In genomic region chr7:4971068-4971467, GRCm38 (mm10) we compare ENCODE assay signal across 28 mouse cellular contexts. TPM values are rescaled to one million over a fixed set of nuclear protein-coding genes. Genes with fewer than 3 reads are reported as not detected.
DNase-seq lines count a peak whose midpoint lies in the region; ATAC-seq and TF ChIP-seq lines count a peak whose summit lies in the region.
"Had no signal": no experiment of that assay in that cellular context is flagged by ENCODE, and none has a peak within 500 bp of the region (broad histone marks: within the 10 kb centered on the region; RNA-seq: fewer than 3 reads in every experiment).

Sbk3 (minus strand) TSS chr7:4971168.

- no peaks in the 10 kb centered on the region for H3K27me3 ChIP-seq in forebrain, embryonic 10.5 days (ENCODE audit: poor library complexity, severe bottlenecking)
- H3K27me3 ChIP-seq in forebrain, embryonic 14.5 days (replicated peaks; ENCODE audit: control insufficient read depth, insufficient read depth, low read length) = no peaks in the 10 kb centered on the region
- no peaks in the 10 kb centered on the region for H3K27me3 ChIP-seq in lung, embryonic 14.5 days (ENCODE audit: insufficient read depth, low read length)
- H3K27me3 ChIP-seq: limb, embryonic 15.5 days; midbrain, embryonic 15.5 days; stomach, embryonic 15.5 days had no signal

- intact Hi-C loops in heart, postnatal 10 days (cut with DNase I) = no loop called here
- intact Hi-C loops in gastrocnemius, postnatal 36 days (cut with DNase I) = no loop called here

- no peak within 1 kb of the TSS for H3K9ac ChIP-seq in forebrain, embryonic 14.5 days (ENCODE audit: low read length)
- H3K9ac ChIP-seq in lung, embryonic 14.5 days = no peak within 1 kb of the TSS
- H3K9ac ChIP-seq: hindbrain, embryonic 13.5 days; limb, embryonic 15.5 days; midbrain, embryonic 15.5 days; stomach, embryonic 15.5 days had no signal

- H3K4me3 ChIP-seq in forebrain, embryonic 10.5 days = no peak within 1 kb of the TSS
- no peak within 1 kb of the TSS for H3K4me3 ChIP-seq in forebrain, embryonic 14.5 days (ENCODE audit: low read depth, low read length)
- no peak within 1 kb of the TSS for H3K4me3 ChIP-seq in lung, embryonic 14.5 days (ENCODE audit: low read depth, low read length)
- H3K4me3 ChIP-seq: hindbrain, embryonic 13.5 days; layer of hippocampus, adult 2 months; limb, embryonic 15.5 days; midbrain, embryonic 15.5 days; stomach, embryonic 15.5 days had no signal

- 0 out of 2 replicates have a peak within 1 kb of the TSS, but pooled peaks have one; percentile 37 for H3K27ac ChIP-seq in forebrain, embryonic 10.5 days
- no peak within 1 kb of the TSS for H3K27ac ChIP-seq in forebrain, embryonic 14.5 days (ENCODE audit: low read depth, low read length)
- peak within 1 kb of the TSS; percentile 15; the same call in 1 of the 2 replicates for H3K27ac ChIP-seq in lung, embryonic 14.5 days (ENCODE audit: low read depth)
- H3K27ac ChIP-seq: hindbrain, embryonic 13.5 days; layer of hippocampus, adult 2 months; limb, embryonic 15.5 days; midbrain, embryonic 15.5 days; stomach, embryonic 15.5 days had no signal

- no peak for DNase-seq in forebrain, embryonic 10.5 days (ENCODE audit: extremely low spot score, low spot score)
- no peak for DNase-seq in forebrain, embryonic 14.5 days (ENCODE audit: low spot score)
- DNase-seq in lung, embryonic 14.5 days = no peak
- DNase-seq in lung, postnatal 14 days = no peak
- DNase-seq in heart, postnatal 10 days = no peak
- DNase-seq in gastrocnemius, postnatal 36 days = no peak
- DNase-seq: adrenal gland, postnatal 14 days; cerebellum, adult 11 months; cerebellum, postnatal 14 days; embryo, embryonic 11 days; gastrocnemius, postnatal 25 days; kidney, adult 8-10 months; kidney, postnatal 14 days; layer of hippocampus, postnatal 36 days; right cerebral cortex, postnatal 25 days; thymus, adult 18-20 months; thymus, postnatal 4 days had no signal

- no peaks in the 10 kb centered on the region for H3K36me3 ChIP-seq in forebrain, embryonic 10.5 days (replicated peaks)
- no peaks in the 10 kb centered on the region for H3K36me3 ChIP-seq in forebrain, embryonic 14.5 days (ENCODE audit: control insufficient read depth, insufficient read depth, low read length)
- H3K36me3 ChIP-seq in lung, embryonic 14.5 days (ENCODE audit: insufficient read depth) = no peaks in the 10 kb centered on the region
- H3K36me3 ChIP-seq: hindbrain, embryonic 13.5 days; limb, embryonic 15.5 days; midbrain, embryonic 15.5 days; stomach, embryonic 15.5 days had no signal

- H3K4me2 ChIP-seq in forebrain, embryonic 14.5 days (ENCODE audit: low read length) = no peak within 1 kb of the TSS
- H3K4me2 ChIP-seq in lung, embryonic 14.5 days = no peak within 1 kb of the TSS
- H3K4me2 ChIP-seq: hindbrain, embryonic 13.5 days; limb, embryonic 15.5 days; midbrain, embryonic 15.5 days; stomach, embryonic 15.5 days had no signal

- H3K4me1 ChIP-seq in forebrain, embryonic 10.5 days = peaks cover 17% of the 10 kb centered on the region
- H3K4me1 ChIP-seq in forebrain, embryonic 14.5 days (ENCODE audit: control insufficient read depth, insufficient read depth, low read length) = no peaks in the 10 kb centered on the region
- no peaks in the 10 kb centered on the region for H3K4me1 ChIP-seq in lung, embryonic 14.5 days (ENCODE audit: insufficient read depth)
- H3K4me1 ChIP-seq: hindbrain, embryonic 13.5 days; midbrain, embryonic 15.5 days; stomach, embryonic 15.5 days had no signal

- WGBS in forebrain, embryonic 10.5 days = 44% methylated on average over 6 of the region's 6 CpGs
- 31% methylated on average over 6 of the region's 6 CpGs for WGBS in forebrain, embryonic 14.5 days
- 38% methylated on average over 6 of the region's 6 CpGs for WGBS in lung, embryonic 14.5 days

- no peaks in the 10 kb centered on the region for H3K9me3 ChIP-seq in forebrain, embryonic 10.5 days
- no peaks in the 10 kb centered on the region for H3K9me3 ChIP-seq in forebrain, embryonic 14.5 days (replicated peaks; ENCODE audit: control insufficient read depth, low read length)
- no peaks in the 10 kb centered on the region for H3K9me3 ChIP-seq in lung, embryonic 14.5 days (ENCODE audit: low read depth, low read length)
- H3K9me3 ChIP-seq: hindbrain, embryonic 13.5 days; limb, embryonic 15.5 days; midbrain, embryonic 15.5 days; stomach, embryonic 15.5 days had no signal

- ATAC-seq in forebrain, embryonic 14.5 days = no peak
- no peak; the same call in 1 of the 2 replicates for ATAC-seq in lung, embryonic 14.5 days (ENCODE audit: insufficient read depth)
- 0 out of 2 replicates have a peak, but pooled peaks have one; percentile 30 for ATAC-seq in common myeloid progenitor, adult 5-6 weeks (replicated peaks; ENCODE audit: low read depth, poor library complexity, severe bottlenecking)
- no peak for ATAC-seq in erythroid progenitor cell, adult 5-6 weeks (replicated peaks; ENCODE audit: low FRiP score, poor library complexity, severe bottlenecking)
- ATAC-seq: midbrain, embryonic 15.5 days had no signal

- TF ChIP-seq CTCF in lung, embryonic 14.5 days (IDR thresholded peaks at IDR 0.05; ENCODE audit: low read depth) = no peak

RNA-seq across cellular contexts. Expression of gene Sbk3, which starts in this region (rescaled TPM):
- polyA plus RNA-seq in forebrain, embryonic 10.5 days (2016; fragmentation: Nextera tagmentation; extraction: Ambion mirVana) = 0.10 TPM in 1 of 2 replicates, not detected in the other
- polyA plus RNA-seq in forebrain, embryonic 14.5 days (2014; fragmentation: Nextera tagmentation; extraction: Ambion mirVana) = 0.39 and 0.42 TPM in 2 replicates
- polyA plus RNA-seq in lung, embryonic 14.5 days (2014; fragmentation: Nextera tagmentation; extraction: Ambion mirVana) = 0.76 and 0.87 TPM in 2 replicates
- 0.19 TPM in 1 of 2 replicates, not detected in the other for total RNA-seq in common myeloid progenitor, adult 5-6 weeks (2017)
- total RNA-seq in heart, postnatal 10 days (2021) = 10 to 100 TPM; 11.9 to 22.0 TPM
- total RNA-seq in gastrocnemius, postnatal 36 days (2021) = 1 to 10 TPM; 1.6 to 1.7 TPM
- not detected in 2 replicates for total RNA-seq in erythroid progenitor cell, adult 5-6 weeks (2015; ENCODE audit: low replicate concordance)
- not detected in 2 replicates for total RNA-seq in erythroid progenitor cell, adult 5-6 weeks (2017; ENCODE audit: low replicate concordance)
- total RNA-seq: megakaryocyte progenitor cell, adult 5-6 weeks; neutrophil, adult 5-6 weeks had no signal
- polyA plus RNA-seq: intestine, embryonic 14.5 days; limb, embryonic 15.5 days; liver, embryonic 16.5 days; stomach, embryonic 15.5 days had no signal

Comparison
In these comparisons a context has a peak if more than half of its experiments do, and no peak if none do; other contexts are left out.
1. RNA of gene Sbk3 (total RNA-seq): 11.9 to 22.0 TPM in heart, postnatal 10 days; 1.6 to 1.7 TPM in gastrocnemius, postnatal 36 days, 0.19 TPM in common myeloid progenitor, adult 5-6 weeks and not detected in erythroid progenitor cell, adult 5-6 weeks; every median in the first group is over 4 times any median in the second.
2. Peak in ATAC-seq in common myeloid progenitor, adult 5-6 weeks; RNA of the gene not detected or under 1 TPM.